Mouse (Mus musculus) cerebellum, adult 2 months (tissue): ENCODE results near the gene Rnpepl1. TPM values are rescaled to one million over a fixed set of nuclear protein-coding genes. Genes with fewer than 3 reads are reported as not detected.

Experiments
- DNase-seq, 2 experiments: peaks; one replicate each; pipeline ENCODE4 v3.0.0; 2021
- H3K27ac ChIP-seq: fragments of 200-500 bp; 2 replicates; pipeline ENCODE4 v1.5.1; 2012; ENCODE audit warnings: low read length, control low read depth, inconsistent platforms; ENCODE audit not compliant: insufficient read depth
- H3K27me3 ChIP-seq: fragments of 200-500 bp; 2 replicates; pipeline ENCODE4 v1.6.1; 2012; ENCODE audit warnings: inconsistent platforms, mild to moderate bottlenecking, low read length, moderate library complexity; ENCODE audit not compliant: control insufficient read depth, insufficient read depth
- H3K4me1 ChIP-seq: fragments of 200-500 bp; 2 replicates; pipeline ENCODE4 v1.6.1; 2011; ENCODE audit warnings: low read length; ENCODE audit not compliant: control insufficient read depth, insufficient read depth
- H3K4me3 ChIP-seq: fragments of 200-500 bp; replicated peaks from 2 replicates; pipeline ENCODE3; 2011; ENCODE audit warnings: mild to moderate bottlenecking, low read depth, low read length, control low read depth; ENCODE audit not compliant: insufficient read depth
- CTCF ChIP-seq: fragments of 200-500 bp; IDR thresholded peaks from 2 replicates; pipeline ENCODE4 v1.5.1; 2011; ENCODE audit warnings: low read depth, mild to moderate bottlenecking, control low read depth, low read length, moderate library complexity, borderline replicate concordance; ENCODE audit not compliant: insufficient read depth
- POLR2A ChIP-seq: fragments of 200-500 bp; IDR thresholded peaks from 2 replicates; pipeline ENCODE4 v1.6.1; 2011; ENCODE audit warnings: low read length, control low read depth, borderline replicate concordance; ENCODE audit not compliant: insufficient read depth
- WGBS: fragments of 180-500 bp; shearing (Covaris S2); methylation state at CpG from one replicate; pipeline ENCODE4 v1.1.7; 2018; 5-methylcytosine and 5-hydroxymethylcytosine counted together
- polyA plus RNA-seq: library from polyadenylated mRNA; depleted of rRNA; stranded (reverse); fragments of >200 nt; gene quantifications from 2 replicates; pipeline ENCODE4 v1.2.3, GENCODE M21; 2012

Gene Rnpepl1
- polyA plus RNA-seq, 1 experiment: 44.7 TPM

- TF ChIP-seq CTCF (no peak), POLR2A (no peak)
- whole genome bisulfite sequencing: 54% methylated on average over 12 of the region's 12 CpGs
- Histone ChIP-seq H3K27ac (no peak overlapping the region), H3K4me3 (no peak overlapping the region), H3K27me3 (no peaks in the 10 kb centered on the region), H3K4me1 (no peaks in the 10 kb centered on the region; the same call in 1 of the 2 replicates)
- DNase-seq: no peak
These were observed 9.2 kb downstream of the Rnpepl1 start for GRCm38 (mm10) chr1:92919775-92920174.

GRCm38 (mm10) chr1:92920474-92921200 lies 10.1 kb downstream of the Rnpepl1 start:
- H3K27ac ChIP-seq: no peak overlapping the region
- H3K4me1 ChIP-seq: no peaks in the 10 kb centered on the region
- no peaks in the 10 kb centered on the region for H3K27me3 ChIP-seq
- no peak for DNase-seq
- WGBS: 77% methylated on average over 7 of the region's 7 CpGs
- no peak for TF ChIP-seq POLR2A
- TF ChIP-seq CTCF: no peak
- H3K4me3 ChIP-seq: no peak overlapping the region

- no peaks in the 10 kb centered on the region for H3K4me1 ChIP-seq
- no peak overlapping the region for H3K4me3 ChIP-seq
- TF ChIP-seq CTCF: no peak
- TF ChIP-seq POLR2A: no peak
- DNase-seq: no peak
- H3K27me3 ChIP-seq: no peaks in the 10 kb centered on the region
- 91% methylated on average over 4 of the region's 4 CpGs for WGBS
- no peak overlapping the region for H3K27ac ChIP-seq
These were observed 10.9 kb downstream of the Rnpepl1 start for GRCm38 (mm10) chr1:92921496-92921895.

DNA sequence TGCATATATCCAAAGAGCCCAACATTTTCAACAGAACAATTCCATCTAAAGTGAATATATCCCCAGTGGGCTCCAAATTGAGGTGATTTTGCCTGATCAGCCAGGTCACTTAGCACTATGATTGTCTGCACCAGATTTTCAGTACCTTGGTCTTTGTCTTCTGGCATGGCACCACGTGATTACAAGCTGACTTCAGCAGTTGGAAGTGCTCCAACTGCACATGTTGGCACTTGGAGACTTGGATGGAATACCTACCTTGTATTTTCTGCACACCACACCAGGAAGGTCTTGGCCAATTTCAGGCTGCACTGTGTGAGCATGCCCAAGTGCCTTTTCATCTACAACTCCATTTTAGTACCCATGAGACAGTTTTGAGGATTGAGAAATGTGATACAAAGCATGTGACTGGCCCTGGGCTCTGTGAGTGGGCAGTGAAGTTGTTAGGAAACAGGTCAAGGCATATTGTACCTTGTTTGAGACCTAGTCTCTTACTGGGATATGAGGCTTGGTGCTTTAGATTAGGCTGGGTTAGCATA lies 19.7 kb downstream of the Rnpepl1 start:
- no peak overlapping the region for H3K27ac ChIP-seq
- WGBS: 0% methylated on average over 1 of the region's 1 CpGs
- no peak for DNase-seq
- peaks cover 2% of the 10 kb centered on the region for H3K4me1 ChIP-seq
- TF ChIP-seq POLR2A (no peak), CTCF (no peak)
- H3K27me3 ChIP-seq: no peaks in the 10 kb centered on the region
- H3K4me3 ChIP-seq: no peak overlapping the region

- H3K4me1 ChIP-seq: peaks cover 6% of the 10 kb centered on the region
- H3K27ac ChIP-seq: peak overlapping the region; percentile 83
- TF ChIP-seq CTCF (no peak), POLR2A (no peak)
- WGBS: 76% methylated on average over 4 of the region's 4 CpGs
- H3K4me3 ChIP-seq: peak overlapping the region; percentile 70
- no peaks in the 10 kb centered on the region for H3K27me3 ChIP-seq
- DNase-seq: no peak
These were observed 23.0 kb downstream of the Rnpepl1 start for GRCm38 (mm10) chr1:92933611-92934010.

GRCm38 (mm10) chr1:92934182-92934827 lies 23.7 kb downstream of the Rnpepl1 start, which contains the start of gene Capn10:
Gene Capn10 (plus strand): TSS chr1:92934376.
- Histone ChIP-seq H3K27ac (peak within 1 kb of the TSS; percentile 83), H3K4me1 (peaks cover 6% of the 10 kb centered on the region), H3K4me3 (peak within 1 kb of the TSS; percentile 70), H3K27me3 (no peaks in the 10 kb centered on the region)
- TF ChIP-seq POLR2A: peak; percentile 85
- TF ChIP-seq CTCF: no peak; the same call in 1 of the 2 replicates
- peak; percentile 97 for DNase-seq
- under 1% methylated on average over 45 of the region's 45 CpGs for WGBS

GRCm38 (mm10) chr1:92935054-92935962 lies 24.7 kb downstream of the Rnpepl1 start:
- DNase-seq: peak; percentile 49 to 53
- TF ChIP-seq POLR2A (no peak), CTCF (no peak)
- peaks cover 6% of the 10 kb centered on the region for H3K4me1 ChIP-seq
- H3K27ac ChIP-seq: no peak overlapping the region
- 6% methylated on average over 10 of the region's 10 CpGs for WGBS
- no peaks in the 10 kb centered on the region for H3K27me3 ChIP-seq
- H3K4me3 ChIP-seq: peak overlapping the region; percentile 70
